Mouse (Mus musculus) liver, adult (tissue): ENCODE measurements around the gene Sh3tc1.

Experiments
- GATA4 ChIP-seq: IDR thresholded peaks from 2 replicates; pipeline ENCODE4 v1.6.1; 2014; ENCODE audit warnings: mild to moderate bottlenecking, low read length; ENCODE audit not compliant: insufficient replicate concordance

Sh3tc1 gene

DNA sequence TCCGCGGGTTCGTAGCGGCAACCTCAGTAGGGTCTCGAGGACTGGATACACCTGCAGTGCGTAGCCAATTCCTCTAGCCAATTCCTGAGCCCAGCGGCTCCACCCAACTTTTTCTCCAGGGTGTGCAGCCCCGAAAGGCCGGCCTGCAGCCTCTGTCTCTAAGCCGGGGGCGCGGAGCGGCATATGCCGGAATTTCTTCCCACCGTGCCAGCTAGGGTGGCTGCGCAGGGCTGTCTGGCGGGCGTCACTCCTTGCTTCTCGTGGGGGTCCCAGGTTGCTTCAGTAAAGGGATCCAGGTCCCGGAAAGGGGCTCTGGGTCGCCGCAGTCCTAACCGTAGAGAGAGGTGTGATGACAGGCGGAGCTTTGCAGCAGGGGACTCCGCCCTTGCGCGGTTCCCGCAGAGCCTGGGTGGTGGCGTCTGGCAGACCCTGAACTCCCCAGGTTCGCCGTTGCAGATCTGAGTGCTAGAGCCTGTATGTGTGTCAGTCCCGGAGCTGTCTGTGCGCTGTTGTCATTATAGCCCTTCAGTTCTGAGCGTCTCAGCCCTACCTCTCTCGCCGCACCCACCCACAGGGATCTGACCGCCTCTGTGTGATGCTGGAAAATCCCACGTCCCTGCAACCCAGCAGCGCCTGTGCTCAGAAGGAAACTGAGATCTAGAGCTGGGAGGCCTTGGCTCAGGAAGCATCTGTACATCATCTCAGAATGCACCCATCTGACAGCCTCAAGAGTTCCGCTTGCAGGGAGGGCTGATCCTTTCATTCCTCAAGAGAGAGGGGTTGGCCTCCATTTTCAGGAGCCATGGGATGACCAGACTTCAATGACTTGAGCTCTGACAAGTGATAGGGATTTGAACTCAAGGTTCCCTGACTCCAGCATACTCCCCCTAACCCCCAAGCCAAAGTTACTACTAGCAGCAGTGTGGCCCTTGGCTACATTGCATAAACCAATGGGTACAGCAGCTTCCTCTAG is 18.6 kb upstream of the Sh3tc1 start:
- TF ChIP-seq GATA4, result no peak

- no peak for TF ChIP-seq GATA4
These were observed 17.8 kb upstream of the Sh3tc1 start, which contains the start of gene Ablim2 for GRCm38 (mm10) chr5:35757639-35758001. TSS of gene Ablim2 (plus strand) at chr5:35757880.

DNA sequence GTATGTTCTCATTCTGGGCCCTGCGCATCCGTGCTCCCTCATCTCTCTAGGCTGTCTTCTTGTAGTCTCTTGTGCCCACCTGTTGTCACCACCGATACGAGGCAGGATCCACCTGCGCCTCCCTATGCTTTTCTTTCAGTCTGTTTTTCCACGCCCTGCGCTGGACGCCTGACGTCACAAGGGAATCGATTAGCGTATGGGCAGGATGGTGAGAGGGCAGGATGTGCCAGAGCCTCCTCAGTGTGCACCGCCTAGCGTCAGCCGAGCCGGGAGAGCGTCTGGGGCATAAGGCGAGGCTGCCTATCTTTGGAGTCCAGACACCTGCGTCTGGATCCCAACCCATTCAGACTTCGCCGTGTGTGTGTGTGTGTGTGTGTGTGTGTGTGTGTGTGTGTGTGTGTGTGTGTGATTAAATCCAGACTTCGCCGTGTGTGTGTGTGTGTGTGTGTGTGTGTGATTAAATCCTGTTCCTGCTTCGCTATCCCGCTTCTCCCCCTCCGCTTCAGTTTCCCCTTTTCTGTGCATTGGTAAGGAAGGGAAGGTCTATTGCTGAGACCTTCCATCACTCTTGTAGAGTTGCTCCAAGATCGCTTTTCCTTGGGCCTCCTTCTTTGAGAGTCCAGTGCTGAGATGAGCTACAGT is 17.3 kb upstream of the Sh3tc1 start:
- no peak for TF ChIP-seq GATA4

DNA sequence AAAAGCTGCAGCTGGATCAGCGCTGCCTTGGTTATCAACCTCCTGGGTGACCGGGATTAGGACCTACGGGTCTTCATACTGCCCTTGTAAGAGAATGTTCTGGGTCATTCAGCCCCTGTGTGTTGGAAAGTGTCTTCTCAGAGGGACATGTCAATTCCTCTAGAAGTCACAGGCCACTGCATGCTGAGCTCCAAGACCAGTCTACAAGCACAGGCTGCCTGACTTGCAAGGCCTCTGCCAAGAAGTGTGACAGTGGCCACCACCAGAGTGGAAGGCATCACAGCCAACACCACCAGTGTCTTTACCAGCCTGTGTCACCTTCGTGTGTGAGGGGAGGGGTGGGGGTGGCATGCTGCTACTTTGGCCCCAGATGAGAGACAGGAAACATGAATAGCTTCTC is 16.2 kb upstream of the Sh3tc1 start:
- no peak for TF ChIP-seq GATA4

GRCm38 (mm10) chr5:35755131-35755733 is 15.4 kb upstream of the Sh3tc1 start:
- no peak for TF ChIP-seq GATA4

GRCm38 (mm10) chr5:35751016-35751415 is 11.2 kb upstream of the Sh3tc1 start:
- TF ChIP-seq GATA4, result no peak

DNA sequence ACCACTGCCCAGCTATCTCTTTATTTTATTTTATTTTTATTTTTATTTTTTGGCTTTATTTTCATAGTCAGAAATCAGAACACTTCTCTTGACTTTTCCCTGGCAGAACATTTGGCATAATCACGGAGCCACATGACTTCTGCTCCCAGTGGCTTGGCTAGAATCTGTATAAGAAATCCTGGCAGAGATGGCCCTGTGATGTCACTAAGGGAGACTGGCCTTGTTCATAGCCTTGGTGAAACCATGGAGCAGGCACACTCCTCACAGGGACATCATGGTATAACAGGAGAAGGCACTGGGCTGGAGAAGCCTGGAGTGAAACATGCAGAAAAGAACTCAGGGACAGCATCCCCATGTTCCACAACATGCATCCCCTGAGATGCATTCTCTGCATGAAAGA is 10.2 kb upstream of the Sh3tc1 start:
- TF ChIP-seq GATA4, result no peak

- TF ChIP-seq GATA4, result no peak
These were observed 9.6 kb upstream of the Sh3tc1 start for GRCm38 (mm10) chr5:35749416-35749815.

DNA sequence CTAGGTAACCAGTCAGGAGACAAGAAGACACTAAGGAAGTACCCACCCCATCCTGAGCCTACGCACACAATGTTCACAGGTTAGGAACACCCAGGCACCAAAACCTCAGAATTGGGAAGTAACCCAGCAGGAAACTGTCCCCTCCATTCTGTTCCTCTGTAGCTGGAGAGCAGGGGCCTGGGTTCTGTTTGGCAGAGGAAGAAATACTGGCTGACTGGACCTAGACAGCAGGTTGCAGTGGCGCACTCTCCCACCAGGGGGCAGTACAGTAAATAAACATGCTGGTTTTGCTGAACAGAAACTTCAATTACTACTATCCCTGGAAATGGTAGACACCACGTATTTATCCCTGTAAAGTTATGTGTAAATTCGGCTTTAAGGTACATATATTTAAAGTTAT is 7.1 kb upstream of the Sh3tc1 start:
- TF ChIP-seq GATA4, result no peak

- no peak for TF ChIP-seq GATA4
These were observed 5.6 kb upstream of the Sh3tc1 start for GRCm38 (mm10) chr5:35745406-35745805.

DNA sequence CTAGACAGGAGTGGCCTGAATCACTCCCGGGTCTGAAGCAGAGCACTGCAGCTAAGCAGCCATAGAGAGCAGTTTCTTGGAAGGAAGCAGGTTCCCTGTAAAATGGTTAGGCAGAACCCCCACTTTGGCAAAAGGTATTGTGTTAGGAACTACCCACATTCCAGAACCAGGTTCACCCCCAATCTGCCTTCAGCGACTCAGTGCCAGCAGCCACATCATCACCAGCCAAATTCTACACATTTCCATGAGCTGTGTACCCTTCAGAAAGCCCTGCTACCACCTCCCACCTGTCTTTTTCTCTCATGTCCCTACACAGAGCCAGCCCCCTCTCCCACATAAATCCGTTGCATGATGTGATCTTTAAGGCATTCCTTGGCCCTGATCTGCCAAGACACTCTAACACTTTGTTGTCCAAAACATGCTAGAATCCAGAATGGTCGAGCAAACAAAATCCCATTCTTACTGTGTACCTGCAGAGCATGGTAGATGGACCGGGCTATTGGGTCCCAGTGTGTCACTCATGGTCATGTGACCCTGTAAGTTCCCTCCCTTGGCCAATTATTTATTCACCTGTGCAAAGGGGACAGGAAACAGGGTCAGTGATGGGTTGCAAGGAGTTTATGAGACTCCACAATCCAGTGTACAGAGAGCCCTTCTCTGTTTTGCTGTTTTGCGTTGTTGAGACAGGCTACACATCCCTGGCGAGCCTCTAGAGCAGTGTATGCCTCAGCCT is 4.4 kb upstream of the Sh3tc1 start:
- TF ChIP-seq GATA4, result no peak

- peak; percentile 13; the same call in 1 of the 2 replicates for TF ChIP-seq GATA4
These were observed 3.6 kb upstream of the Sh3tc1 start for GRCm38 (mm10) chr5:35743238-35743951.

DNA sequence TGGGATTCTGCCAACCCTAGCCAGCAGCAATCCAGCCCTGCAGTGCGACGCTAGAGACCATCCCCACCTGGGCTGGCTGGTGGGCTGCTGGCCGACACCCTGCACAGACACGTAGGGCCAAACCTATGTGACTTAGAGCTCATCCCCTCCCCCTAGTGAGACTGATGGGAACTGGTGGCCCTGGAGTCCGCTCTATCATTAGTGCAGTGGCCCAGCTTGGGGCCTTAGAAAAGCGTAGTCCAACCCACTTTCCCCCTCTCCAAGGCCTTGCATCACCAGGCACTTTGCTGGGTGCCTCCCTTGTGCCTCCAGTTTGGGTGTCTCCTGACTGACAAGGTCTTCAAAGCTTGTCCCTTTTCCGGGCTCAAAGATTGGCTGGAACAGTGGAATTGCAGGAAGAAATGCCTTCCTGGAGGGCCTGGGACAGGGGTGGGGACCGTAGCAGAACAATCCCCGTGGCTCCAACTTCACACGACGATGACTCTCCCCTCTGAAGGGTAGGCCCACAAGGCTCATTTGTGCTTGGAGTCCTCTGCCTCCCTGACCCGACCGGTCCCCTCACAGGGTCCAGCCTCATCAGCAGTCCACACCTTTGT is 1.5 kb upstream of the Sh3tc1 start:
- TF ChIP-seq GATA4, result no peak

DNA sequence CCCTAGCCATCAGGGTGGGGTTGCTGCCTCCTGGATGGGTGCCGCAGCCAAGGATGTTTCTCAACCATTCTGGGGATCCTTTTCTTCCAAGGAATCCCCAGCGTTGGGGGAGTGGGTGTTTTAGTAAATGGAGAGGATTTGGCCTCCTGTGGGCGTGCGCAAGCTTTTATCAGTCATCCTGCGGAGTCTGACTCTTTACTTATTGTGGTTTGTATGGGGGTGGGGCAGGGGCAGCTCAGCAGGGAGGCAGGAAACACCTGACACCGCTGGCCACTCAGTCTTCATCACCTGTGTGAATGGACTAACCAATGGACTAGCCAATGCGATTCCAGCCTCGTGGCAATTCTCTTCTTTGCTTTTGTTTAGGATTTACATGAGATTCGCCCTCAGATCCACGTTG is 929 bp upstream of the Sh3tc1 start:
- TF ChIP-seq GATA4, result no peak
